Mouse (Mus musculus): ENCODE measurements around the gene March6.

DNA sequence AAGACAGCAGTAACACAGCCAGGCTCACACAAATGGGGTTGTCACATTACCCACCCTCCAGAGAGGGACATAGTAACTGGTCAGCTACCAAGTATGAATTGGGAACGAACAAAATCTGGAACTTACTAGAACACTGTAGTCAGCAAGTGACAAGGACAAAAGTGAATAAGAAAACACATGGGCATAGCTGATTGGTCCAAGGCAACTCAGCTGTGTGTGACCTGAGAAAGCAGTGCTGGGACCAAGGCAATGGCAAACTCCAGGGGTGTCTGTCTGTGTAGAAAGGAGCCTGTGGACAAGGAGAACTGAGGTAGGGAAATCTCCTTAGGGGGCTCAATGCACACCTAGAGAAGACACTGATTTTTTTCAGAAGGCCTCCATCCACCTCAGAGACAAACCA lies 19.1 kb downstream of the March6 start:
- TF ChIP-seq CTCF (IDR thresholded peaks at IDR 0.05; ENCODE audit: low read depth) (no peak), EP300 (optimal IDR thresholded peaks at IDR 0.05) (no peak)
